Mouse (Mus musculus): ENCODE results near the gene Pgs1.

Gene Pgs1

GRCm38 (mm10) chr11:117986126-117987031, at the start of gene Pgs1:
TSS of gene Pgs1 (plus strand) at chr11:117986292.
- peak; percentile 89 for DNase-seq

GRCm38 (mm10) chr11:117939004-117939730, 46.9 kb upstream of the Pgs1 start:
- no peak for DNase-seq

- peak; percentile 69 for DNase-seq
Observed at GRCm38 (mm10) chr11:117939741-117940285, 46.3 kb upstream of the Pgs1 start.

DNA sequence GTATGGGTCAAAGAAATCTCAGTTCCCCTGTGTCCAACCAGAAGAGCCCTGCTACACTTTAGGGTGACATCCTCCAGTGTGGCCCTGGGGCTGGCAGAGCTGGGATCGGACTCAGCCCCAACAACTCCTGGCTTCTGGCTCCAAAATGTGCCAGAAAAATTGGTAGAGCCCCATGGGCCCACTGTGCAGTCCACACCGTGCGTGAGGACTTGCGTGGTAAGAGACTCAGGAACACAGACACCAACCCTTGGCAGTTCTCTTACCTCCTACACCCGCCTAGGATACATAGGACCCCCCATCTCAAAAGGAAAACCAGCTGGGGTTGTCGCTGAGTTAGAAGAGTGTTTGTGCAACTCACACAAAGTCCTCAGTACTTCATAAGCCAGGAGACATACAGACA, 45.2 kb upstream of the Pgs1 start:
- DNase-seq: no peak

DNA sequence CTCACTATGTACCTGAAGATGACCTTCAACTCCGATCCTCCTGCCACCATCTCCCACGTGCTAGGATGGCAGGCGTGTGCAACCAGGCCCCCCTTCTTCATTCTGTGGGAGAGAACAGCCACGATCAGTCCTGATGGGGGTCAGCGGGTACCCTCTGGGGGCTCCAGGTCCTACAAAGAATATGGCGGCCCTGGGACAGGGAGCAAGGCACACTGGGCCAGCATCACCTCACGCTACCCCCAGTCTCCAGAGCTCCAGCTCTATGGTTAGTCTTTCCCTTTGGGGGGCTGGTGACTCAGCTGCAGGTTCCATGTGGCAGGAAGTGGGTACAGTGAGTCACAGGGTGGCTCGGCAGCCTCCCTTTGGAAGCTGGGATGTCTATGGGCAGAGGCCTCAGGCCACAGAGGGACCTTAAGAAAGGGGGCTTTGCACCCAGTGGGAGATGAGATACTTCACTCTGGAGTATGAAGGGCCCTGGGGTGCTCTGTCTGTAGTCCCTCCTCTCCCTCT, 44.7 kb upstream of the Pgs1 start:
- DNase-seq: no peak

DNA sequence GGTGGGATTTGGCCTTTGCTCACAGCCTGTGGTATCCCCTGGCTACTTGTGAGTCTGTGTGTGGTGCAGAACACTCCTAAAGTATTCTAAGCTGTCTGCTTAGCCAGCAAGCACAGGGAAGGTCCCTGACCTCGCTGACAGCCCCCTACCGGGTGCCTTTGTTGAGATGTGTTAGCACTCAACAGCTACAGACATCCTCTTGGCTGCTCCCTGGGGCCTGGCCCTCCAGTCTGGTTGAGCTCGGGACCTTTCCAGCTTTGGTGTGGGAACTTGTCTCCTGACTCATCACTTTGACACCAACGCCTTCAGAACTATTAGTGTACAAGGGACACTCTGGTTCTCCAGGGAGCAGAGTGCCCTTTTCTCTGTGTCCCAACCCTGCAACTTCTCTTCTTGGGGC, 44.2 kb upstream of the Pgs1 start:
- DNase-seq: no peak

GRCm38 (mm10) chr11:117946195-117946979, 39.7 kb upstream of the Pgs1 start:
- DNase-seq: no peak

DNA sequence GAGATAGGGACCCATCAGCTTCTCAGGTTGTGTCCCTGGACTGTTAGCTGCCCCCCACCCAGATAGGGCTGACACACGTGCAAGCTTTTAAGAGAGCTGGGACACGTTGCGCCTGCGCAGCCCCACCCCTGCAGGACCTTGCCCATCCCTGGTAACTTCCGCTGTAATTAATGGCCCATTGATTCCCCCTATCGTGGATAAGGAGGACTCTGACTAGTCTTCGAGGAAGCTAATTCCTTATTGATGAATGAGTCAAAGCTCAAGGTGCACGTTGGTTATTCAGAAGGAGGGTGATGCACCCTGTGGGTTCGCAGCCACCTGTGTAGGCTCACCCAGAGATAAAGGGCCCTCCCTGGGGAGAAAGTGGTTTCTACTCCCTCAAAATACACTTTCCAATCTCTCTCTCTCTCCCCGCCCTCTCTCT, 39.1 kb upstream of the Pgs1 start:
- no peak for DNase-seq

GRCm38 (mm10) chr11:117949392-117950091, 36.5 kb upstream of the Pgs1 start:
- DNase-seq: no peak

DNA sequence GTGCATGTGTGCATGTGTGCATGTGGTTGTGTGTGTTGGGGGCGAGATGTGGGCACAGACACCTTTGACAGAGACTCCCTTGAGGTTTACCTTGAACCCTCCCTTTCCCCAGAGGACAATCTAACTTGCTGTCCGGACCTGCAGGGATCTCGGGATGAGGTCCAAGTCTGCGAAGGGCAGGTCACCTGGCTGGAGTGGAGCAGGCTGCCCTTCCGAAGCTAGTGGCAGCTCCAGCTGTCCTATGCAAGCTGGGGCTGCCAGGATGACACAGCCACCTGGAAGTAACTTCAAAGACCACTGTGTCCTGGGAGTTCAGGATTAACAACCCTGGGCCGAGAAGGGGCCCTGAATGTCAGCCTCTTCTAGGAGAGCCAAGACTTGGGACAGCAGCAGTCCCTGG, 34.7 kb upstream of the Pgs1 start:
- DNase-seq: no peak

DNA sequence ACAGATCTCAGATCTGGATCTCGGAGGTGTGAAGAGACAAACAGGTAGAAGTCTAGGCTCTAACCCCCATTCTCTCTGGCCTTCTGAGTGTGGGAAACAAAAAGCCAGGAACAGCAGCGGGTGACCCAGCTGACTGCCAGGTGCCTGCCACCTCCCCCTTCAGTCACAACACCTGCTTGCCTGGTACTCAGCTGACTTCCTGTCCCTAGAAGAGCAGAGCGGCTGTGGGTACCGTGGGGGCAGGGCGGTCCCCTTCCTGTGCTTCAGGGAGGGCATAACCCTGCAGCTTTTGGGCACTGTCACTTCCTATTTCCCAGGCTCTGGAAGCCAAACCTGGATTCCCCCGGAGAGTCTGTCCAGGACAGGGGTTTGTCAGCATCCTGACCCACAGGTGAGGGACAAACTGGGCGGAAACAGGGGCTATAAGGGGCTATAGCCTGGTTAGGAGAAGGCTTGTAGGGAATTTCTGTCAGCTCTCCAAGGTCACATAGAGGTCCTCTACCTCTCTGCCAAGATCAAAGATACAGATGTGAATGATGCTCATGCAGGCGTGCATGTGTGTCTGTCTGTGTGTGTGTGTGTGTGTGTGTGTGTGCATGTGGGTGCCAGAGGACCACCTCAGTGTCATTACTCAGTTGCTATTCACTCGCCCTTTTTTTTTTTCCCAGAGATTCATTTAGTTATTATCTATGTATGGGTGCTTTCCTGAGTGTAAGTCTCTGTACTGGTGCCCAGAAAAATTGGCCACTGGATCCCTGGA, 33.7 kb upstream of the Pgs1 start:
- DNase-seq: no peak

- DNase-seq: no peak
Observed at GRCm38 (mm10) chr11:117954094-117954493, 32.0 kb upstream of the Pgs1 start.

DNA sequence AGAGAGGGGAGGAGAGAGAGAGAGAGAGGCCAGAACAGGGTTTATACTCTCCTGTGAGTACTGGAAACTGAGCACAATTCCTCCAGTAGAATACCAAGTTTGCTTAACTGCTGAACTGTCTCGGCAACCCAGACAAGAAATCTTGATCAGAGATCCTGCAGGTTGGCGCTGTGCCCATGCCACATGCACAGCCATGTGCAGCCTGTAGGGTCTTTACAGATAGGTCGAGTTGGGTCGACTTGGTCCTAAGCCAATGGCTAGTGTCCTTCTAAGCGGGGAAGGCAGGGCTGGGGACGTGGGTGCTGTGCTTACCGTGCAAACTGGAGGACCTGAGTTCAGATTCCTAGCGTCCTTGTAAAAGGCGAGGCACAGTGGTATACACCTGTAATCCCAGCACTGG, 31.3 kb upstream of the Pgs1 start:
- no peak for DNase-seq

- DNase-seq: no peak
Observed at GRCm38 (mm10) chr11:117955621-117956020, 30.5 kb upstream of the Pgs1 start.

- DNase-seq: no peak
Observed at GRCm38 (mm10) chr11:117958197-117958596, 27.9 kb upstream of the Pgs1 start.

- no peak for DNase-seq
Observed at GRCm38 (mm10) chr11:117959166-117959565, 26.9 kb upstream of the Pgs1 start.

DNA sequence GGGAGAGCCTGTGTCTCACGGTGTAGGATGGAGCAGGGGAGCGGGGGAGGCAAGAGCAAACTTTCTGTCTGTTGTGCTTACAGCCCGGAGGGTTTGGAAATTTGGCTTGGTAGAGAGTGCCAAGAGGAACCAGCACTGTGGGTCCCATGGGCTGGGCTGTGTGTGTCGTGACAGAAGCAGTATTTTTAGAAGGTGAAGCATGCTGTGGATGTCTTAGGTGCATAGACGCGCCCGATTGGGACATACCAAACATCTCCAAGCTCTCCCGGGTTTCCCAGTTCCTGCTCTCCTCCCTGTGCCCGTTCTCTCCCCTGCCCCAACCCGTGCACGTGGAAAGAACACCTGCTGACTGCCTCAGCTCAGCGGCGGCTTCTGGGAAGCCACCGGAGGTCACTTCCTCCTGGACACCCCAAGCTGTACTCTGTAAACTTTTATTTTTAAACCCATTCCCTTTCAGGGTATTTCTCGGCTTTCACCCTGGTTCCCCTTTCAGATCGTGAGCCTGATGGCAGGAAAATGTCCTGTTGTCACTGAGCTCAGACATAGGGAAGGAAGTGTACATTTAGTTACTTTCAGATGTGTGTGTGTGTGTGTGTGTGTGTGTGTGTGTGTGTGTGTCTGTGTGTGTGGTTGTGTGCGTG, 26.2 kb upstream of the Pgs1 start:
- no peak for DNase-seq

DNA sequence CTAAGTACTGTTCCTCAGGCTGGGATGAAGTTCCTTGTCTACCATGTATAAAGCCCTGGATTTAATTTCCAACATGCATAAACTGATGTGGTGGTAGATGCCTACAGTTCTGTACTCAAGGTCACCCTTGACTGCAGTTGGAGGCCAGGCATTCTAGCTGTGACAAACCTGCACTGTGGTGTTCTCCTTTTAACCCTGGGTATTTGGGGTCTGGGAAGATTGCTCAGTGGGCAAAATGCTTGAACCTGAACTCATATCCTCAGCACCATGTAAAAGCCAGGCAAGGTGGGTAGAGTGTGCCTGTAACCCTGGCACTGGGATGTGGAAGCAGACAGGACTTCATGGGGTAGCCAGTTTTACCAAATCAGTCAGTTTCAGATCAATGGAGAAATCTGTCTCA, 25.5 kb upstream of the Pgs1 start:
- DNase-seq: no peak

- no peak for DNase-seq
Observed at GRCm38 (mm10) chr11:117962228-117963067, 23.6 kb upstream of the Pgs1 start.
